Mouse (Mus musculus) midbrain, embryonic 10.5 days (tissue): ENCODE results near the gene Degs1. TPM values are rescaled to one million over a fixed set of nuclear protein-coding genes. Genes with fewer than 3 reads are reported as not detected.

Experiments
- DNase-seq: peaks from one replicate; pipeline ENCODE4 v3.0.0-alpha.2; 2017; ENCODE audit warnings: low spot score
- H3K27ac ChIP-seq: fragments of 300-500 bp; sonication (generic); replicated peaks from 2 replicates; pipeline ENCODE4 v1.5.1; 2016; ENCODE audit warnings: mild to moderate bottlenecking
- H3K27me3 ChIP-seq: fragments of 300-500 bp; sonication (generic); 2 replicates; pipeline ENCODE4 v1.6.1; 2016; ENCODE audit warnings: low read depth, mild to moderate bottlenecking; ENCODE audit not compliant: poor library complexity, severe bottlenecking
- H3K36me3 ChIP-seq: fragments of 300-500 bp; sonication (generic); 2 replicates; pipeline ENCODE4 v1.6.1; 2016; ENCODE audit warnings: mild to moderate bottlenecking, moderate library complexity
- H3K4me1 ChIP-seq: fragments of 300-500 bp; sonication (generic); 2 replicates; pipeline ENCODE4 v1.6.1; 2016
- H3K4me3 ChIP-seq: fragments of 300-500 bp; sonication (generic); 2 replicates; pipeline ENCODE4 v1.5.1; 2016; ENCODE audit warnings: mild to moderate bottlenecking, moderate library complexity
- H3K9me3 ChIP-seq: fragments of 300-500 bp; sonication (generic); replicated peaks from 2 replicates; pipeline ENCODE4 v1.6.1; 2016; ENCODE audit warnings: mild to moderate bottlenecking
- WGBS: fragments of 180-500 bp; shearing (Covaris S2); methylation state at CpG from one replicate; pipeline ENCODE4 v1.1.7; 2016; 5-methylcytosine and 5-hydroxymethylcytosine counted together
- polyA plus RNA-seq: library from polyadenylated mRNA; unstranded; fragments of >200 nt; fragmentation: Nextera tagmentation; extraction: Ambion mirVana; gene quantifications from 2 replicates; pipeline ENCODE4 v1.2.1, GENCODE M21; 2016

The Degs1 gene
- polyA plus RNA-seq, 1 experiment from 2014 or later = 73.7 TPM

- DNase-seq = no peak
- Histone ChIP-seq H3K9me3 (no peaks in the 10 kb centered on the region), H3K27me3 (no peaks in the 10 kb centered on the region), H3K4me3 (no peak overlapping the region), H3K4me1 (no peaks in the 10 kb centered on the region; the same call in 1 of the 2 replicates), H3K36me3 (peaks cover 71% of the 10 kb centered on the region), H3K27ac (no peak overlapping the region)
- WGBS = 94% methylated on average over 6 of the region's 6 CpGs
Observed at GRCm38 (mm10) chr1:182275109-182275508, 7.5 kb downstream of the Degs1 start.

GRCm38 (mm10) chr1:182271632-182272031 lies 11.0 kb downstream of the Degs1 start:
- no peak for DNase-seq
- H3K27me3 ChIP-seq = no peaks in the 10 kb centered on the region
- 88% methylated on average over 5 of the region's 5 CpGs for WGBS
- H3K9me3 ChIP-seq = no peaks in the 10 kb centered on the region
- no peak overlapping the region for H3K27ac ChIP-seq
- H3K4me3 ChIP-seq = no peak overlapping the region
- peaks cover 12% of the 10 kb centered on the region for H3K4me1 ChIP-seq
- H3K36me3 ChIP-seq = peaks cover 43% of the 10 kb centered on the region

- 86% methylated on average over 5 of the region's 5 CpGs for WGBS
- Histone ChIP-seq H3K4me3 (no peak overlapping the region), H3K36me3 (peaks cover 38% of the 10 kb centered on the region), H3K4me1 (peaks cover 12% of the 10 kb centered on the region), H3K9me3 (no peaks in the 10 kb centered on the region), H3K27me3 (no peaks in the 10 kb centered on the region), H3K27ac (no peak overlapping the region)
- no peak for DNase-seq
Observed at GRCm38 (mm10) chr1:182271130-182271529, 11.5 kb downstream of the Degs1 start.

GRCm38 (mm10) chr1:182268317-182268716 lies 14.3 kb downstream of the Degs1 start:
- Histone ChIP-seq H3K27ac (no peak overlapping the region), H3K4me1 (peaks cover 12% of the 10 kb centered on the region), H3K36me3 (peaks cover 12% of the 10 kb centered on the region), H3K9me3 (no peaks in the 10 kb centered on the region), H3K27me3 (no peaks in the 10 kb centered on the region), H3K4me3 (no peak overlapping the region)
- no peak for DNase-seq
- WGBS = 41% methylated on average over 4 of the region's 4 CpGs

GRCm38 (mm10) chr1:182266028-182266525 lies 16.5 kb downstream of the Degs1 start:
- H3K36me3 ChIP-seq = no peaks in the 10 kb centered on the region
- no peaks in the 10 kb centered on the region for H3K9me3 ChIP-seq
- no peaks in the 10 kb centered on the region for H3K27me3 ChIP-seq
- no peak for DNase-seq
- H3K27ac ChIP-seq = no peak overlapping the region
- peaks cover 12% of the 10 kb centered on the region for H3K4me1 ChIP-seq
- WGBS = 95% methylated on average over 11 of the region's 11 CpGs
- H3K4me3 ChIP-seq = no peak overlapping the region

- WGBS = 87% methylated on average over 11 of the region's 11 CpGs
- no peak for DNase-seq
- Histone ChIP-seq H3K4me3 (no peak overlapping the region), H3K36me3 (no peaks in the 10 kb centered on the region), H3K27me3 (peaks cover 37% of the 10 kb centered on the region), H3K4me1 (peaks cover 19% of the 10 kb centered on the region), H3K27ac (no peak overlapping the region), H3K9me3 (peaks cover 14% of the 10 kb centered on the region; the same call in 1 of the 2 replicates)
Observed at GRCm38 (mm10) chr1:182256041-182256680, 26.4 kb downstream of the Degs1 start.

- Histone ChIP-seq H3K9me3 (peaks cover 15% of the 10 kb centered on the region; the same call in 1 of the 2 replicates), H3K27ac (no peak overlapping the region), H3K27me3 (peaks cover 47% of the 10 kb centered on the region), H3K4me3 (no peak overlapping the region), H3K4me1 (peaks cover 19% of the 10 kb centered on the region), H3K36me3 (no peaks in the 10 kb centered on the region)
- WGBS = 90% methylated on average over 11 of the region's 11 CpGs
- DNase-seq = no peak
Observed at GRCm38 (mm10) chr1:182255031-182255430, 27.6 kb downstream of the Degs1 start.

- no peak for DNase-seq
- no peak overlapping the region for H3K4me3 ChIP-seq
- H3K9me3 ChIP-seq = peaks cover 15% of the 10 kb centered on the region; the same call in 1 of the 2 replicates
- WGBS = 93% methylated on average over 8 of the region's 8 CpGs
- peaks cover 51% of the 10 kb centered on the region for H3K27me3 ChIP-seq
- no peak overlapping the region for H3K27ac ChIP-seq
- peaks cover 19% of the 10 kb centered on the region for H3K4me1 ChIP-seq
- no peaks in the 10 kb centered on the region for H3K36me3 ChIP-seq
Observed at GRCm38 (mm10) chr1:182254618-182255017, 28.0 kb downstream of the Degs1 start.

GRCm38 (mm10) chr1:182253756-182254534 lies 28.7 kb downstream of the Degs1 start:
- no peak for DNase-seq
- Histone ChIP-seq H3K36me3 (no peaks in the 10 kb centered on the region), H3K4me3 (no peak overlapping the region), H3K27ac (no peak overlapping the region), H3K4me1 (peaks cover 21% of the 10 kb centered on the region), H3K27me3 (peaks cover 55% of the 10 kb centered on the region), H3K9me3 (peaks cover 15% of the 10 kb centered on the region; the same call in 1 of the 2 replicates)
- 93% methylated on average over 12 of the region's 12 CpGs for WGBS

- DNase-seq = peak; percentile 24
Observed at GRCm38 (mm10) chr1:182252534-182253171, 30.0 kb downstream of the Degs1 start.

GRCm38 (mm10) chr1:182250734-182251133 lies 31.9 kb downstream of the Degs1 start:
- Histone ChIP-seq H3K27ac (no peak overlapping the region), H3K9me3 (peaks cover 6% of the 10 kb centered on the region; the same call in 1 of the 2 replicates), H3K4me1 (peaks cover 22% of the 10 kb centered on the region), H3K4me3 (no peak overlapping the region), H3K27me3 (peaks cover 54% of the 10 kb centered on the region), H3K36me3 (no peaks in the 10 kb centered on the region)
- 89% methylated on average over 4 of the region's 4 CpGs for WGBS
- DNase-seq = no peak

More at GRCm38 (mm10) chr1:182252534-182253171, 30.0 kb downstream of the Degs1 start:
- Histone ChIP-seq H3K36me3 (no peaks in the 10 kb centered on the region), H3K9me3 (peaks cover 15% of the 10 kb centered on the region; the same call in 1 of the 2 replicates), H3K4me1 (peaks cover 22% of the 10 kb centered on the region), H3K4me3 (no peak overlapping the region), H3K27me3 (peaks cover 64% of the 10 kb centered on the region), H3K27ac (peak overlapping the region; percentile 61)
- 36% methylated on average over 10 of the region's 10 CpGs for WGBS

GRCm38 (mm10) chr1:182249298-182249697 lies 33.3 kb downstream of the Degs1 start:
- peaks cover 40% of the 10 kb centered on the region for H3K27me3 ChIP-seq
- H3K4me3 ChIP-seq = no peak overlapping the region
- 79% methylated on average over 8 of the region's 8 CpGs for WGBS
- H3K36me3 ChIP-seq = no peaks in the 10 kb centered on the region
- no peak for DNase-seq
- peaks cover 6% of the 10 kb centered on the region; the same call in 1 of the 2 replicates for H3K9me3 ChIP-seq
- no peak overlapping the region for H3K27ac ChIP-seq
- H3K4me1 ChIP-seq = peaks cover 22% of the 10 kb centered on the region
